Mouse (Mus musculus) heart, adult 2 months (tissue): ENCODE results near the gene Sostdc1.

Experiments
- CTCF ChIP-seq: fragments of 200-600 bp; IDR thresholded peaks from 2 replicates; pipeline ENCODE4 v1.8.1; 2022; ENCODE audit warnings: antibody characterized with exemption, mild to moderate bottlenecking, moderate library complexity
- EP300 ChIP-seq: fragments of 200-500 bp; IDR thresholded peaks from 2 replicates; pipeline ENCODE4 v1.6.1; 2011; ENCODE audit warnings: low read depth, low read length, control low read depth; ENCODE audit not compliant: insufficient read depth
- POLR2A ChIP-seq: fragments of 200-500 bp; IDR thresholded peaks from 2 replicates; pipeline ENCODE4 v1.6.1; 2011; ENCODE audit warnings: mild to moderate bottlenecking, low read depth, low read length, control low read depth; ENCODE audit not compliant: insufficient read depth

- no peak for TF ChIP-seq CTCF
- no peak for TF ChIP-seq POLR2A
- TF ChIP-seq EP300, result no peak
Measured at GRCm38 (mm10) chr12:36315527-36315926, 1.6 kb downstream of the Sostdc1 start.
